Mouse (Mus musculus) liver, embryonic 14.5 days (tissue): Measurements from ENCODE around the gene Kif21a. TPM values are rescaled to one million over a fixed set of nuclear protein-coding genes. Genes with fewer than 3 reads are reported as not detected.

Source experiments
- ATAC-seq: fragments of 200-750 bp; cut with Nextera tagmentation; 2 replicates; pipeline ENCODE4 v1.8.0; 2017; ENCODE audit warnings: moderate number of reproducible peaks, mild to moderate bottlenecking, moderate library complexity; ENCODE audit not compliant: insufficient read depth
- DNase-seq, 3 experiments: peaks; one replicate each; pipeline ENCODE4 v3.0.0-alpha.2; 2012 to 2013; ENCODE audit warnings: low read depth in 3 of 3, low spot score in 3 of 3
- H3K27ac ChIP-seq: fragments of 300-500 bp; sonication (generic); 2 replicates; pipeline ENCODE4 v1.5.1; 2014; ENCODE audit warnings: moderate library complexity, mild to moderate bottlenecking, control low read depth, inconsistent platforms
- H3K27me3 ChIP-seq: fragments of 300-500 bp; sonication (generic); 2 replicates; pipeline ENCODE4 v1.6.1; 2014; ENCODE audit warnings: mild to moderate bottlenecking, low read length, moderate library complexity; ENCODE audit not compliant: control insufficient read depth, insufficient read depth
- H3K36me3 ChIP-seq: fragments of 300-500 bp; sonication (generic); replicated peaks from 2 replicates; pipeline ENCODE4 v1.6.1; 2014; ENCODE audit warnings: low read depth; ENCODE audit not compliant: control insufficient read depth, insufficient read depth
- H3K4me1 ChIP-seq, 2 experiments: fragments of 200-500 bp in 1 of 2; fragments of 300-500 bp in 1 of 2; sonication (generic) in 1 of 2; replicated peaks; 2 replicates each; pipeline ENCODE4 v1.6.1; 2012 to 2014; ENCODE audit warnings: antibody characterized with exemption in 1 of 2, inconsistent platforms in 1 of 2, low read length in 1 of 2; ENCODE audit not compliant: control insufficient read depth in 2 of 2, insufficient read depth in 2 of 2
- H3K4me2 ChIP-seq: fragments of 300-500 bp; sonication (generic); 2 replicates; pipeline ENCODE4 v1.6.1; 2014; ENCODE audit warnings: low read depth, mild to moderate bottlenecking, control low read depth, moderate library complexity
- H3K4me3 ChIP-seq, 2 experiments: fragments of 200-500 bp in 1 of 2; fragments of 300-500 bp in 1 of 2; sonication (generic) in 1 of 2; 2 replicates each; pipeline ENCODE4 v1.5.1; 2012 to 2014; ENCODE audit warnings: low read depth in 2 of 2, low read length in 2 of 2, mild to moderate bottlenecking in 2 of 2, control low read depth in 1 of 2, inconsistent platforms in 1 of 2, moderate library complexity in 1 of 2; ENCODE audit not compliant: insufficient read depth in 1 of 2
- H3K9ac ChIP-seq: fragments of 300-500 bp; sonication (generic); replicated peaks from 2 replicates; pipeline ENCODE4 v1.6.1; 2014; ENCODE audit warnings: mild to moderate bottlenecking, control low read depth, moderate library complexity
- H3K9me3 ChIP-seq: fragments of 300-500 bp; sonication (generic); 2 replicates; pipeline ENCODE4 v1.6.1; 2016; ENCODE audit warnings: low read length, mixed read lengths; ENCODE audit not compliant: control insufficient read depth
- CTCF ChIP-seq: IDR thresholded peaks from 2 replicates; pipeline ENCODE4 v1.5.1; 2016; ENCODE audit warnings: antibody characterized with exemption, low read depth, control low read depth
- EP300 ChIP-seq: IDR thresholded peaks from 2 replicates; pipeline ENCODE4 v1.6.1; 2016; ENCODE audit warnings: antibody characterized with exemption, low read depth
- WGBS: fragments of 180-500 bp; shearing (Covaris S2); extraction: QIAGEN DNeasy Blood & Tissue Kit; methylation state at CpG from one replicate; pipeline ENCODE4 v1.1.7; 2014; ENCODE audit not compliant: insufficient replicate concordance; 5-methylcytosine and 5-hydroxymethylcytosine counted together
- polyA plus RNA-seq, 2 experiments: library from polyadenylated mRNA; depleted of rRNA in 1 of 2; stranded (reverse) in 1 of 2; unstranded in 1 of 2; fragments of >200 nt; fragmentation: Nextera tagmentation in 1 of 2; extraction: Ambion mirVana in 1 of 2; gene quantifications; 2 replicates each; pipeline versions ENCODE4 v1.2.1 to v1.2.3; 2012 to 2014

Kif21a gene
- polyA plus RNA-seq, 2 experiments: 1.8 to 3.0 TPM

DNA sequence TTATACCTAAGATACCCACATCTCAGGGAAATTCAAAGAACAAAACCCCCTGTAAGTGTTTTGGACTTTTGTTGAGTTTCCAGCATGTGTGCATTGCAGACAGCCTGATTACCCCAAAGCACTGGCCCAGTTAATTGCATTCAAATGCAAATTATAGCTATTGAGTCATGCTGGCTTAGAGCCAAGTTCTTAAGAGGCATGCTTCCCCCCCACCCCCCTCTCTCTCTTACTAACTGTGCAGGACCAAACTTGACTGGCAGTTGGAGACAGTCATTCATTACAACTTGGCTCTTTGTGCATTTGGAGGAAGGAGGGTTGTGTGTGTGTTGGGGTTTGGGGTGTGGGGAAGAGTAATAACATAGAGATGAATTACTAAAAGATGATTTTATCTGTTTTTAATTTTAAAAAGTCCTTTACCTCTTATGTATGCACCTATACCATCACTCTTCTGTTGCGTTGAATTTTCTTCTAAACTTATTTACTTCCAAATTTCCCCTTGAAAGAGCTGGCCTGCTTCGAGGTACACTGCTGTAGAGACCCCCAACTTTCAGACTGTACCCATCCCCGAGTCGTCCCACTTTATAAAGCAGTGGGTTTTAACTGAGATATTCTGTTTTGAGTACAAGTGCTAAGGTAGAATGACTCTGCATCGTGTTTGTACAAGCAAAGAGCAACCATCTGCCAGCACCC, 6.6 kb upstream of the Kif21a start:
- WGBS: 37% methylated on average over 5 of the region's 5 CpGs
- TF ChIP-seq CTCF (no peak), EP300 (no peak)
- Histone ChIP-seq H3K4me2 (no peak overlapping the region), H3K27ac (no peak overlapping the region), H3K9me3 (no peaks in the 10 kb centered on the region), H3K9ac (no peak overlapping the region), H3K4me3 (no peak overlapping the region), H3K4me1 (no peaks in the 10 kb centered on the region), H3K27me3 (no peaks in the 10 kb centered on the region), H3K36me3 (no peaks in the 10 kb centered on the region)
- no peak for DNase-seq
- ATAC-seq: no peak

- H3K4me2 ChIP-seq: peak overlapping the region; percentile 72
- DNase-seq: no peak
- H3K27me3 ChIP-seq: no peaks in the 10 kb centered on the region; the same call in none of the 2 replicates
- 2% methylated on average over 44 of the region's 47 CpGs for WGBS
- no peaks in the 10 kb centered on the region for H3K9me3 ChIP-seq
- H3K4me3 ChIP-seq: peak overlapping the region; percentile 63 to 69
- peak overlapping the region; percentile 57 for H3K9ac ChIP-seq
- ATAC-seq: no peak; the same call in 1 of the 2 replicates
- TF ChIP-seq EP300: no peak
- no peak for TF ChIP-seq CTCF
- H3K36me3 ChIP-seq: no peaks in the 10 kb centered on the region
- no peak overlapping the region for H3K27ac ChIP-seq
- peaks cover 0 to 2% of the 10 kb centered on the region in 2 experiments; a peak in 1 of 4 replicates for H3K4me1 ChIP-seq
Measured at GRCm38 (mm10) chr15:91048951-91049495, 725 bp downstream of the Kif21a start.

DNA sequence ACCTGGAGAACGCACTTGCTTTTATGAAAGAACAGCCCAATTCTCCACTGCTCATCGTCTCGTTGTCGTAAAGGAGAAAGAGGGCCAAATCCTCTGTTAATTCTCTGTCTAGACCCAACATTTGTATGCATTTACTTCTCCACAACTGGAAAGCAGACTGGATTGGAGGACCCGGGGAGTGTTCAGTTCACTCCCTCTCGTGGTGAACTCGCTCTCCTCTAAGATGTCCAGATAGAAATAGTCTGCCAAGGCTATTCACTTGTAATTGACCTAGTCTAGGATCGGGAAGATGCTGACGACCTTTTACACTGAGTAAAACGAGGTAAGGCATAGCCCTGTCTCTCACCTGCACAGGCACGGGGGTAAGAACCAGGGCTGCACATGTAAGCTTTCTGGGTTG, 2.1 kb downstream of the Kif21a start:
- TF ChIP-seq EP300 (no peak), CTCF (no peak)
- WGBS: 78% methylated on average over 11 of the region's 11 CpGs

GRCm38 (mm10) chr15:91046506-91046905, 3.2 kb downstream of the Kif21a start:
- WGBS: 48% methylated on average over 8 of the region's 8 CpGs
- ATAC-seq: no peak
- peak in 1 of 3 experiments; percentile 17 for DNase-seq

More for the DNA sequence above, 2.1 kb downstream of the Kif21a start:
- no peak overlapping the region for H3K9ac ChIP-seq
- H3K9me3 ChIP-seq: no peaks in the 10 kb centered on the region
- no peaks in the 10 kb centered on the region; the same call in none of the 2 replicates for H3K27me3 ChIP-seq
- DNase-seq: no peak
- no peak overlapping the region for H3K4me3 ChIP-seq
- no peak overlapping the region for H3K4me2 ChIP-seq
- no peak overlapping the region for H3K27ac ChIP-seq
- no peaks in the 10 kb centered on the region for H3K36me3 ChIP-seq
- ATAC-seq: no peak
- H3K4me1 ChIP-seq: peaks cover 0 to 2% of the 10 kb centered on the region in 2 experiments; a peak in 1 of 4 replicates

DNA sequence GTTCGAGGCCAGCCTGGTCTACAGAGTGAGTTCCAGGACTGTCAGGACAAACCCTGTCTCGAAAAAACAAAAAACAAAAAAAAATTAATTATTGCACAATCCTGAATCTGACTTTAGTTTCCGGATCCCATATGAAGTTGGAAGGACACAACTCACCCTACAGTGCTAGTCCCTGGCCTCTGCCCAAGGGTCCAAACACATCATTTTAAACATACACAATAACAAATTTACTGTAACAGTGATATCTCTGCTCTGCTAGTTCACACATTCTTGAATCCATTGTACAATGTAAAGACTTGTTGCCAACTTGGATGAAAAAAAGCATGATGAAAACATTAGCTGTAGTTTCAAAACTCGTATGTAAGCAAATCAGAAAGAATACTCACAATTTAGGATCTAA, 6.5 kb downstream of the Kif21a start:
- no peak overlapping the region for H3K4me3 ChIP-seq
- H3K9me3 ChIP-seq: no peaks in the 10 kb centered on the region
- no peak for DNase-seq
- TF ChIP-seq CTCF (no peak), EP300 (no peak)
- WGBS: 64% methylated on average over 4 of the region's 4 CpGs
- H3K27ac ChIP-seq: no peak overlapping the region
- H3K27me3 ChIP-seq: no peaks in the 10 kb centered on the region
- no peaks in the 10 kb centered on the region for H3K36me3 ChIP-seq
- H3K9ac ChIP-seq: no peak overlapping the region
- no peak for ATAC-seq
- no peak overlapping the region for H3K4me2 ChIP-seq
- H3K4me1 ChIP-seq: peaks cover 0 to 2% of the 10 kb centered on the region in 2 experiments; a peak in 1 of 4 replicates

More at GRCm38 (mm10) chr15:91046506-91046905, 3.2 kb downstream of the Kif21a start:
- Histone ChIP-seq H3K9ac (no peak overlapping the region), H3K27ac (no peak overlapping the region), H3K27me3 (no peaks in the 10 kb centered on the region; the same call in none of the 2 replicates), H3K9me3 (no peaks in the 10 kb centered on the region), H3K4me2 (no peak overlapping the region), H3K36me3 (no peaks in the 10 kb centered on the region), H3K4me3 (no peak overlapping the region), H3K4me1 (peaks cover 0 to 2% of the 10 kb centered on the region in 2 experiments; a peak in 1 of 4 replicates)
- no peak for TF ChIP-seq CTCF
- no peak for TF ChIP-seq EP300
